Mouse (Mus musculus) heart, embryonic 14.5 days (tissue): ENCODE data around the gene Hist2h3b. TPM values are rescaled to one million over a fixed set of nuclear protein-coding genes. Genes with fewer than 3 reads are reported as not detected.
A peak's percentile ranks its signal among the peaks of the same experiment; 100 is the strongest.

ENCODE experiments used
- ATAC-seq: fragments of 200-750 bp; cut with Nextera tagmentation; 2 replicates; pipeline ENCODE4 v1.8.0; 2017; ENCODE audit warnings: low read depth, moderate TSS enrichment; ENCODE audit not compliant: insufficient number of reproducible peaks, insufficient read depth, low FRiP score
- H3K27ac ChIP-seq, 2 experiments: fragments of 200-500 bp in 1 of 2; fragments of 300-500 bp in 1 of 2; sonication (generic) in 1 of 2; replicated peaks in 1 of 2; 2 replicates each; pipeline ENCODE4 v1.5.1; 2012 to 2014; ENCODE audit warnings: low read depth in 2 of 2, low read length in 2 of 2, control low read depth in 1 of 2, mild to moderate bottlenecking in 1 of 2, mixed read lengths in 1 of 2; ENCODE audit not compliant: control insufficient read depth in 1 of 2, insufficient read depth in 1 of 2
- H3K27me3 ChIP-seq: fragments of 300-500 bp; sonication (generic); 2 replicates; pipeline ENCODE4 v1.6.1; 2014; ENCODE audit warnings: mild to moderate bottlenecking, low read length, control low read depth; ENCODE audit not compliant: control insufficient read depth, insufficient read depth
- H3K36me3 ChIP-seq: fragments of 300-500 bp; sonication (generic); 2 replicates; pipeline ENCODE4 v1.6.1; 2014; ENCODE audit warnings: mild to moderate bottlenecking, control low read depth, low read length, mixed read lengths; ENCODE audit not compliant: control insufficient read depth, insufficient read depth
- H3K4me1 ChIP-seq, 2 experiments: fragments of 200-500 bp in 1 of 2; fragments of 300-500 bp in 1 of 2; sonication (generic) in 1 of 2; 2 replicates each; pipeline ENCODE4 v1.6.1; 2012 to 2014; ENCODE audit warnings: low read length in 2 of 2, control low read depth in 1 of 2, mixed read lengths in 1 of 2; ENCODE audit not compliant: control insufficient read depth in 2 of 2, insufficient read depth in 2 of 2
- H3K4me2 ChIP-seq: fragments of 300-500 bp; sonication (generic); 2 replicates; pipeline ENCODE4 v1.6.1; 2014; ENCODE audit warnings: mild to moderate bottlenecking, low read length
- H3K4me3 ChIP-seq, 2 experiments: fragments of 200-500 bp in 1 of 2; fragments of 300-500 bp in 1 of 2; sonication (generic) in 1 of 2; 2 replicates each; pipeline ENCODE4 v1.5.1; 2012 to 2014; ENCODE audit warnings: low read length in 2 of 2, mild to moderate bottlenecking in 2 of 2, control low read depth in 1 of 2, low read depth in 1 of 2, moderate library complexity in 1 of 2; ENCODE audit not compliant: control insufficient read depth in 1 of 2, insufficient read depth in 1 of 2
- H3K9ac ChIP-seq: fragments of 300-500 bp; sonication (generic); 2 replicates; pipeline ENCODE4 v1.6.1; 2014; ENCODE audit warnings: mild to moderate bottlenecking, low read length
- H3K9me3 ChIP-seq: fragments of 300-500 bp; sonication (generic); 2 replicates; pipeline ENCODE4 v1.6.1; 2016; ENCODE audit warnings: low read length, control low read depth; ENCODE audit not compliant: control insufficient read depth
- WGBS: fragments of 180-500 bp; shearing (Covaris S2); extraction: QIAGEN DNeasy Blood & Tissue Kit; methylation state at CpG from one replicate; pipeline ENCODE4 v1.1.7; 2014; 5-methylcytosine and 5-hydroxymethylcytosine counted together
- polyA plus RNA-seq: library from polyadenylated mRNA; unstranded; fragments of >200 nt; fragmentation: Nextera tagmentation; extraction: Ambion mirVana; gene quantifications from 2 replicates; pipeline ENCODE4 v1.2.1, GENCODE M21; 2014

The Hist2h3b gene
- polyA plus RNA-seq, 1 experiment from 2014 or later: 32.0 TPM

DNA sequence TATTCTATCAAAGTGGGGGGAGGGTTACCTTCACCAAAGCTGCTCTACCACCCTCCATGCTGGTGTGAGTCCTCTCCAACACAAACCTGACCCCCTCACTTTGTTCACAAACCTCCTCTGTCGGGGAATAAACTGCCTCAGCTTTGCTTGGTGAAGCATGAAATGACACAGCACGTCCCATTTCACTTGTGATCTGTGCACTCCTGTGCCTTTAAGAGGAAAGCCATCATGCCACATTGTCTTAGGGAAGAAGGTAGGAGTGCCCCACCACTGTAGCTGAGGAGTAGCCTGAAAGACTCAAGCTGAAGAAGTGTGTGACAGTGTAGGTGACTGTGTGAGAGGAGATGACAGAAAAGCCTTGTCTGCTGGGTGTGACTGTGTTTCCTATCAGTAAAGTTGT is 43.0 kb upstream of the Hist2h3b start:
- H3K27ac ChIP-seq: no peak overlapping the region
- H3K4me3 ChIP-seq: no peak overlapping the region
- ATAC-seq: no peak
- peak overlapping the region; percentile 41; the same call in 1 of the 2 replicates for H3K9ac ChIP-seq
- peaks cover 9 to 24% of the 10 kb centered on the region in 2 experiments for H3K4me1 ChIP-seq
- H3K36me3 ChIP-seq: no peaks in the 10 kb centered on the region
- no peaks in the 10 kb centered on the region for H3K27me3 ChIP-seq
- 24% methylated on average over 2 of the region's 2 CpGs for WGBS
- no peaks in the 10 kb centered on the region for H3K9me3 ChIP-seq
- H3K4me2 ChIP-seq: no peak overlapping the region

DNA sequence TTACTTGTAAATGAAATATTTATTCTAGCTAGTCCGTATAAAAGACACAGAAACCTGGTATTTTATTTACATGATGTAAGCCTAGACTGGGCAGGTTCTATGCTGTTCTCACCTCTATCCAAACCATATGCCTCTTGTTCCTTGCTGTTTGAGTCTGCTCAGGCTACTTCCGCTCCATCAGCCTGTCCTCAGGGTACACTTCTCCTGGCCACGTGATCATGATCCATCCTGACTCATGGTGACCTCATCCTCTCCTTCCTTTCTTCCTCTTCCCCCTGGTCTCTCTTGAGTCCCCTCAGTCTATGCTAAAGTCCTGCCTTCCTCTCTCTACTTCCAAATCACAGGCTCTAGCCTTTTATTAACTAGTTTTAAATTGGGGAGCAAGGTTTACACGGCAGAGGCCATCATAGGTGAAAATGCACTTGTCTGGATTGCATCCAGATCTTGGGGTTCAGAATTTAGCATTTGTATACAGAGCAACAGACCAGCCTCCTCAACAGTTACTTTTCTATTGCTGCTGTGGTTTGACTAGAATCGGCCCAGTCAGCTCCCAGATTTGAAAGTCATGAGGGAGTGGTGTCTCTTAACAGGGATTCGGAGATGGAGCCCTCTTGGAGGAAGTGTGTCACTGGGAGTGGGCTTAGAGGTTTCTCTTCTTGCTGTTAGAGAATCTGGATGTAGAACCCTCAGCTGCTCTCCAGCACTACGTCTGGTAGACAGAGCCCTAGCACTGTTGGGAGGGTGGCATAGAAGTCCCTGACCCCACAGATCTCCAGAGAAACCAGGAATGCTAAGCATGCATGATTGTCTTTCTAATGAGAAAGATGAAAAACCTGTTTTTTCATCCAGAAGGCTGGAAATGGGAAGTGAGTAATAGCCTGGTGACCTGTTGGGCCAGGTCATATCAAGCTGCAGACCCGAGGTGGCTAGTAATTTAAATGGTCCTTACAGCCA is 41.5 kb upstream of the Hist2h3b start:
- WGBS: 65% methylated on average over 8 of the region's 8 CpGs
- peaks cover 4 to 17% of the 10 kb centered on the region in 2 experiments for H3K4me1 ChIP-seq
- no peak for ATAC-seq

DNA sequence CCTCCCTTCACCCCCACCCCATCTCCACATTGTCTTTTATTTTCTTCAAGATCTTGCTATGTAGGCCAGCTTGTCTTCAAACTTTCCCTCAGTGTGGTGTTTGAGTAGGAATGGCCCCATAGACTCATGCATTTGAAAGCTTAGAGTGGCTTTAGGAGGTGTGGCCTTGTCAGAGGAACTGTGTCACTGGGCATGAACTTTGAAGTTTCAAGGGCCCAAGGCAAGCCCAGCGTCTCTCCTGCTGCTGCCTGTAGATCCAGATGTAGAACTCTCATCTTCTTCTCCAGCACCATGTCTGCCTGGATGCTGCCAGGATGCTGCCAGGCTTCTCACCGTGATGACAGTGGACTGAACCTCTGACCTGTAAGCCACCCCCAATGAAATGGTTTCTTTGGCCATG is 39.6 kb upstream of the Hist2h3b start:
- H3K4me2 ChIP-seq: no peak overlapping the region
- H3K4me3 ChIP-seq: no peak overlapping the region
- 52% methylated on average over 2 of the region's 2 CpGs for WGBS
- H3K9me3 ChIP-seq: no peaks in the 10 kb centered on the region
- no peaks in the 10 kb centered on the region for H3K36me3 ChIP-seq
- ATAC-seq: no peak
- no peak overlapping the region for H3K9ac ChIP-seq
- H3K27ac ChIP-seq: no peak overlapping the region
- H3K4me1 ChIP-seq: 0 out of 4 replicates have a peak, but pooled peaks cover 0 to 2% of the 10 kb centered on the region in 2 experiments
- no peaks in the 10 kb centered on the region for H3K27me3 ChIP-seq

More for the DNA sequence above, 41.5 kb upstream of the Hist2h3b start:
- Histone ChIP-seq H3K36me3 (no peaks in the 10 kb centered on the region), H3K9ac (no peak overlapping the region), H3K27ac (no peak overlapping the region), H3K9me3 (no peaks in the 10 kb centered on the region), H3K4me3 (no peak overlapping the region), H3K27me3 (no peaks in the 10 kb centered on the region), H3K4me2 (no peak overlapping the region)

DNA sequence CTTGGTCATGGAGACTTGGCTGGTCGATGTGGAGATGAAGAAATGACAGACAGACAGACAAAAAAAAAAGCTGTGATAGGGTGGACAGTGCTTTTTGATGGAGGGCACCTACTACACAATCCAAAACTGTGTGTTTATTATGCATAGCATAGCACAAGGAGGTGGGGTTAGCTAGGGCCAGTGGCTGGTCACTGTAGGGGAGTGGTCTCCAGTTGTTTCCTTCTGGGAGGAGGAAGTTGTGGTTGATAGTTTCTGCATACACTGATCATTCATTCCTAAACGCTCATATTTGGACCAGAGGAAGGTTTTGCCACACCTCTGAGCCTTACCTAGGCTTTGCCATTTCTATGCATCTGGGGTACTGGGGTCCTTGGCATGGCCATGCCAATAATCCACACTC is 38.0 kb upstream of the Hist2h3b start:
- H3K36me3 ChIP-seq: no peaks in the 10 kb centered on the region
- H3K27me3 ChIP-seq: no peaks in the 10 kb centered on the region
- no peak overlapping the region for H3K27ac ChIP-seq
- ATAC-seq: no peak
- no peak overlapping the region for H3K9ac ChIP-seq
- no peaks in the 10 kb centered on the region for H3K9me3 ChIP-seq
- WGBS: 61% methylated on average over 2 of the region's 2 CpGs
- 0 out of 4 replicates have a peak, but pooled peaks cover 0 to 2% of the 10 kb centered on the region in 2 experiments for H3K4me1 ChIP-seq
- H3K4me2 ChIP-seq: no peak overlapping the region
- H3K4me3 ChIP-seq: no peak overlapping the region

DNA sequence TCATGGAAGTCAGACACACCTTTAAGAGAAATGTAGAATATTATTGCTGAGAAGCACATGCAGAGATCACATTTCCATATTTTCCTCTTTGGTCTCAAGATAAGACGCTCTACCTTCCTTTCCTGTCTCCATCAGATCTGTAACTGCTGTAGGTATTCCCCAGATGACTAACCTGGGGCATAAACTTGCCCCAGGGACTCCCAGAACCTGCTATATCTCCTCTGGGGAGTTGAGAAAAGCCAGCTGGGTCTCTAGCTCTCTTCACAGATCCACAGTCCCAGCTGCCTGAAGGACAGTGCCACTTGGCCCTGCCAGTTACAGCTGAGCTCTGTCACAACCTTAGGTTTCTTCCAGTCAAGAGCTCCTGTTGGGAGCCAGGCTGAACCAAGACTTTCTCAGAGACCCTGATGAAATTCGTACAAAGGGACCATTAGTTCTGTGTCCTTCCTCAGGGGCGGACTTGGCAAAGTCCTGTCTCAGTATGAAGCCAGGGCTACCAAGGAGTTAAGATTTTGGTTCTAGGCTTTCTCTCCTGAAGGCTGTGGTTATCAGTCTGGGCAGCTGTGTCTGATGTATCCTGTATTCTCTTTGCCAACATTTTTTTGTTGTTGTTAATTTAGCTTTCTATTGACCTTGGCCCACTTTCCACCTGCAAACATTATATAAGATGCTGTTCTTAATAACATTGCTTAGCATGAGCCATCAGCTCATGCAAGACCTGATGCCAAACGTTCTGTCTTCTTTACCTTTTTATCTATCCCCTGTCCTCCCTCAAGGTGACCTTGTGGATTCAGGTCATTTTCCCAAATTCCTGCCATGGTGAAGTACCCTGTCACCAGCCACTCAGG is 37.3 kb upstream of the Hist2h3b start:
- Histone ChIP-seq H3K27ac (no peak overlapping the region), H3K4me1 (no peaks in the 10 kb centered on the region), H3K9me3 (no peaks in the 10 kb centered on the region), H3K4me3 (no peak overlapping the region), H3K9ac (no peak overlapping the region), H3K36me3 (no peaks in the 10 kb centered on the region), H3K27me3 (no peaks in the 10 kb centered on the region), H3K4me2 (no peak overlapping the region)
- ATAC-seq: no peak
- 66% methylated on average over 4 of the region's 4 CpGs for WGBS

DNA sequence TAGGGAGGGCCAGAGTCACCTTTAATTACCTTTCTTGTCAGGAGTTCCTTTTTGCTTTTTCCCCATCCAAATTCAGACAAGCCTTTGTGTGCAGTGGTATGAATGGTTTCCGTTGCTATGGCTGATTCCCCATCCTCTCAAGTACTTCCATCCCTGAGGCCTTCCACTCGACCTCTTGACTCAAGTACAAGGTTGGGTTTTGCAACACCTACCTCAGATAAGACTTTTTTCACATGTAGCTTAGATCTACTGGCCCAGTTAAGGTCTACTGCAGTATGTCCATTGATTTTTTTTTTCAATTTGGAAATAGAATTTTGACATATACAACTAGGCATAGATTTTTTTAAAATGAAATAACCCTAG is 36.7 kb upstream of the Hist2h3b start:
- Histone ChIP-seq H3K9me3 (no peaks in the 10 kb centered on the region), H3K36me3 (no peaks in the 10 kb centered on the region), H3K27me3 (no peaks in the 10 kb centered on the region), H3K9ac (no peak overlapping the region), H3K4me2 (no peak overlapping the region), H3K4me3 (no peak overlapping the region), H3K4me1 (peaks cover 0 to under 1% of the 10 kb centered on the region in 2 experiments; a peak in 2 of 4 replicates), H3K27ac (no peak overlapping the region)
- ATAC-seq: no peak
- WGBS: 33% methylated on average over 2 of the region's 2 CpGs

DNA sequence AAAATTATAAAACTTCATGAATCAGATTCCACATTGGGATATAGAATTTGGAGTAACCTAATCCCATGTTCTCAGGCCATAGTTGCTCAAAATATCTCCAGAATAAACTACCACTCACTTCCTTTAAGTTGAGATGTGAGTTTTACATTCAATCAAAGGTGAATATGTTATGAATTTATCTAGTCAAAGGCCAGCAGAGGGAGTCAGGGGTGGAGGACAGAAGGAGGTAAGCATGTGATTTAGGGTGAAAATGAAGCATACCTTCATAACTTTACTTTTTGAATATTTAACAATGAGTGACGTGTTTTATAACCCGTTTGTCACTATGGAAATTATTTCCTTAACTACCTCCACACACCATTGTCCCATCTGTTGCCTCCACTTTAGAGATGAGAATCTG is 33.5 kb upstream of the Hist2h3b start:
- 82% methylated on average over 2 of the region's 2 CpGs for WGBS
- Histone ChIP-seq H3K4me2 (no peak overlapping the region), H3K4me3 (no peak overlapping the region), H3K27ac (no peak overlapping the region), H3K36me3 (no peaks in the 10 kb centered on the region), H3K4me1 (peaks cover 4 to 15% of the 10 kb centered on the region in 2 experiments; a peak in 3 of 4 replicates), H3K9me3 (no peaks in the 10 kb centered on the region), H3K27me3 (no peaks in the 10 kb centered on the region), H3K9ac (no peak overlapping the region)
- ATAC-seq: no peak
